Mouse (Mus musculus) embryonic facial prominence, embryonic 13.5 days (tissue): ENCODE measurements at regions not wholly inside any gene's neighbourhood (a gene's known extent, or its start where the extent isn't known, plus 50 kb on each side); places are given as distances from the start of the nearest gene placed in this dataset.
"Not testable (repeated sequence)": the region's sequence is repeated elsewhere in the genome, so short reads cannot be mapped to it uniquely, and the experiment has no call there.

ENCODE experiments used
- ATAC-seq: fragments of 200-750 bp; cut with Nextera tagmentation; 2 replicates; pipeline ENCODE4 v1.8.0; 2017; ENCODE audit warnings: low read depth; ENCODE audit not compliant: insufficient number of reproducible peaks, insufficient read depth, low FRiP score, low TSS enrichment
- H3K27ac ChIP-seq: fragments of 300-500 bp; sonication (generic); 2 replicates; pipeline ENCODE4 v1.5.1; 2015; ENCODE audit warnings: moderate library complexity, mild to moderate bottlenecking, inconsistent platforms
- H3K27me3 ChIP-seq: fragments of 300-500 bp; sonication (generic); 2 replicates; pipeline ENCODE4 v1.6.1; 2015; ENCODE audit warnings: mild to moderate bottlenecking, inconsistent platforms
- H3K36me3 ChIP-seq: fragments of 300-500 bp; sonication (generic); 2 replicates; pipeline ENCODE4 v1.6.1; 2015; ENCODE audit warnings: mild to moderate bottlenecking, inconsistent platforms
- H3K4me1 ChIP-seq: fragments of 300-500 bp; sonication (generic); 2 replicates; pipeline ENCODE4 v1.6.1; 2015; ENCODE audit warnings: inconsistent platforms
- H3K4me2 ChIP-seq: fragments of 300-500 bp; sonication (generic); 2 replicates; pipeline ENCODE4 v1.6.1; 2015; ENCODE audit warnings: moderate library complexity, mild to moderate bottlenecking, inconsistent platforms
- H3K4me3 ChIP-seq: fragments of 300-500 bp; sonication (generic); 2 replicates; pipeline ENCODE4 v1.5.1; 2015; ENCODE audit warnings: mild to moderate bottlenecking, inconsistent platforms
- H3K9ac ChIP-seq: fragments of 300-500 bp; sonication (generic); 2 replicates; pipeline ENCODE4 v1.6.1; 2015; ENCODE audit warnings: mild to moderate bottlenecking, inconsistent platforms
- H3K9me3 ChIP-seq: fragments of 300-500 bp; sonication (generic); 2 replicates; pipeline ENCODE4 v1.6.1; 2016; ENCODE audit warnings: inconsistent platforms
- WGBS: fragments of 180-500 bp; shearing (Covaris S2); methylation state at CpG from one replicate; pipeline ENCODE4 v1.1.7; 2015; ENCODE audit warnings: mixed read lengths; 5-methylcytosine and 5-hydroxymethylcytosine counted together

DNA sequence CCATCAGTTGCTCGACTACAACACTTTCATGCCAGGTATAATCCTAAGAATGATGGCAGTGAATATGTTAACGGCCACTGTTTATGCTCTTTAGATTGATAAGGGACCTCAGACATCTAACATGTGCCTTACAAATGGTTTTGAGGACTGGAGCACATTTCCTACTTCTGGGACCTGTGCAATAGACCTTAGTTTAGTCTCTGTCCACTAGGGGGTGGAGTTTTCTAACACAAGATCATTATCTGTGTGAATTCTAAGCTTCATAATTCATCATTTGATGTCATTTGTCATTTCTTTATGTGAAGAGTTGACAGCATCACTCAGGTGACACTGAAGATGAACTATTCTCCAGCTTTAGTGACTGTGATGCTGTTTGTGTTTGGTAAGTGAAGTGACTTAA is 142.6 kb upstream of the Olfr1507 start:
- H3K4me2 ChIP-seq, result no peak overlapping the region
- no peaks in the 10 kb centered on the region for H3K27me3 ChIP-seq
- ATAC-seq, result no peak
- no peak overlapping the region for H3K4me3 ChIP-seq
- no peaks in the 10 kb centered on the region for H3K36me3 ChIP-seq
- peaks cover 5% of the 10 kb centered on the region; the same call in 1 of the 2 replicates for H3K9me3 ChIP-seq
- H3K9ac ChIP-seq, result no peak overlapping the region
- WGBS, result 65% methylated on average over 2 of the region's 2 CpGs
- no peak overlapping the region for H3K27ac ChIP-seq
- no peaks in the 10 kb centered on the region for H3K4me1 ChIP-seq

DNA sequence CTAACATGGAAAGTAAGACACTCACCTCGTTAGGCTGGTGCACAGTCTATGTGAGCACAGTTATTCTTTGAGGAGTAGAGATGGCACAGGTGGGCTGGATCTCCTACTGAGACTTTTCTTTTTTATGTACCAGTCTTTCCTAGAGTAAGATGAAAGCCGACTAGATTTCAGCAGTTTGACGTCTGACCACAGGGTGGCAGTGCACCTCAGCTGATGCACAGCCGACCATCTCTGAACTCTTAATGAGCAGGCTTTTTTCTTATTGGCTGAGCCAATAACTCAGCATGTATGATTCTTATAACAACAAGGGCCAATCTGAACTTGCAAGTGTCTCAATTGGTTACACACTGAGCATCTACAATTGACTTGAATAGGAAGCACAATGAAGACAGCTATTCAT is 126.6 kb upstream of the Olfr1507 start:
- H3K27me3 ChIP-seq, result no peaks in the 10 kb centered on the region
- no peaks in the 10 kb centered on the region for H3K36me3 ChIP-seq
- no peak overlapping the region for H3K4me2 ChIP-seq
- H3K27ac ChIP-seq, result no peak overlapping the region
- H3K4me1 ChIP-seq, result no peaks in the 10 kb centered on the region
- no peaks in the 10 kb centered on the region for H3K9me3 ChIP-seq
- no peak overlapping the region for H3K9ac ChIP-seq
- H3K4me3 ChIP-seq, result no peak overlapping the region
- 33% methylated on average over 4 of the region's 4 CpGs for WGBS
- no peak for ATAC-seq

- Histone ChIP-seq H3K4me2 (no peak overlapping the region), H3K36me3 (no peaks in the 10 kb centered on the region), H3K9ac (no peak overlapping the region), H3K9me3 (peaks cover 4% of the 10 kb centered on the region; the same call in 1 of the 2 replicates), H3K4me1 (no peaks in the 10 kb centered on the region), H3K27ac (no peak overlapping the region), H3K27me3 (no peaks in the 10 kb centered on the region), H3K4me3 (no peak overlapping the region)
- ATAC-seq, result no peak
- 40% methylated on average over 3 of the region's 3 CpGs for WGBS
Observed at GRCm38 (mm10) chr14:52580319-52580718, 84.8 kb upstream of the Olfr1507 start.

DNA sequence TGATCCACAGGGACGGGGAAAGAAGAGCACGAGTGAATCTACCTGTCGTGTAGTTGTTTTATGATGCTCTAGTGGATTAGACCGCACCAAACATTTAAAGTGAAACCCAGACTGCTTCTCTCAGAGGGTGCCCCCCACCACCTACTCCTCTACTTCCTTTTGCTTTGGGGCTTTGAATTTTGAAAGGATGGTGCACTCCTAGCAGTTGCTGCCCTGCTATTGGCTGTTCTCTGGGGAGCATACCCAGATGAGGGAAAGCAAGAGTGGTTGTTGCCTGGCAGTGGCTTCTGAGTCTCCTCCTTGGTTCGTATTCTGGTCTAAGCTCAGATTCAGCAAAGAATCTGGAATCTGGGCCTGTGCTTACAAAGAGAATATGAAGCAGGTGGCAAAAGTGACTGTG is 71.4 kb upstream of the Olfr1507 start:
- WGBS, result 87% methylated on average over 5 of the region's 5 CpGs
- Histone ChIP-seq H3K36me3 (no peaks in the 10 kb centered on the region), H3K4me1 (no peaks in the 10 kb centered on the region), H3K9me3 (no peaks in the 10 kb centered on the region), H3K4me3 (no peak overlapping the region), H3K27me3 (no peaks in the 10 kb centered on the region), H3K27ac (no peak overlapping the region), H3K4me2 (no peak overlapping the region), H3K9ac (no peak overlapping the region)
- ATAC-seq, result no peak

DNA sequence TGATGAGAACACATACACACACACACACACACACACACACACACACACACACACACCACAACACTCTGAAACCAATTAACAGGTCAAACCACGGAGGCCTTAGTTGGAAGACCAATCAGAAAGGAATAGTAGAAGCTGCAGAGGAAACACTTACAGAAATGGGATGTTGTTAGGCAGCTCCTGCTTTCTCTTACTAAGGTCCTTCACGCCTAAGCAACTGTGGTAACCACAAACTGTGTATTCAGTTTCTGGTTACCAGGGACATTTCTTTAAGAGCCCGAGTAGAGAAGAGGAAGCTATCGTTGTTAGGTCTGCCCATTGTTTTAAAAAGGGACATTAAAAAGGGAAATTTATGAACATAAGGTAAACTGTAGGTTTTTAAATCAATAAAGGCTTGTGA is 70.1 kb upstream of the Olfr1507 start:
- no peaks in the 10 kb centered on the region for H3K27me3 ChIP-seq
- 65% methylated on average over 4 of the region's 4 CpGs for WGBS
- no peaks in the 10 kb centered on the region for H3K9me3 ChIP-seq
- H3K4me2 ChIP-seq, result no peak overlapping the region
- ATAC-seq, result no peak
- H3K36me3 ChIP-seq, result no peaks in the 10 kb centered on the region
- no peak overlapping the region for H3K4me3 ChIP-seq
- no peak overlapping the region for H3K9ac ChIP-seq
- H3K4me1 ChIP-seq, result no peaks in the 10 kb centered on the region
- no peak overlapping the region for H3K27ac ChIP-seq

DNA sequence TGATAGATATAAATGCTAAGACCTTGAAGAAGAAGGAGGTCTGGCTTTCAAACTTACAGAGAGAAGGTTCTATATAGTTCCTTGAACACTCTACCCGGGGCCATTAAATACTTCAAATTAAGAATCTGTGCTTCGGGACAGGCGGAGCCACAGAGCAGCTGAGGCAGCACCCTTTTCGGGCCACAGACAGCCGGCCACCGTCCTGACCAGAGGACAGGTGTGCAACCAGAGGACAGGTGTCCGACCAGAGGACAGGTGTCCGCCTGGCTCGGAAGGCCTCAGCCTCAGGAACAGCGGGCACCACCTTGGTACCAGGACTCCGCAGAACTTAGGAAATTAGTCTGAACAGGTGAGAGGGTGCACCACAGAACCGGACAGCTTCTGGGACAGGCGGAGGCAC is 60.8 kb upstream of the Olfr1507 start:
- H3K36me3 ChIP-seq, H3K4me2 ChIP-seq, H3K4me1 ChIP-seq, H3K27ac ChIP-seq, ATAC-seq, H3K9ac ChIP-seq, H3K4me3 ChIP-seq, H3K27me3 ChIP-seq: not testable (repeated sequence)
- peaks cover 11% of the 10 kb centered on the region; the same call in 1 of the 2 replicates for H3K9me3 ChIP-seq
- 92% methylated on average over 13 of the region's 13 CpGs for WGBS

GRCm38 (mm10) chr14:52553399-52553798 is 57.9 kb upstream of the Olfr1507 start:
- Histone ChIP-seq H3K4me1 (no peaks in the 10 kb centered on the region), H3K4me3 (no peak overlapping the region), H3K4me2 (no peak overlapping the region), H3K27me3 (no peaks in the 10 kb centered on the region), H3K9ac (no peak overlapping the region), H3K36me3 (no peaks in the 10 kb centered on the region), H3K27ac (no peak overlapping the region), H3K9me3 (peaks cover 11% of the 10 kb centered on the region; the same call in 1 of the 2 replicates)
- ATAC-seq, result no peak

GRCm38 (mm10) chr14:52547933-52548332 is 52.4 kb upstream of the Olfr1507 start:
- Histone ChIP-seq H3K9ac (no peak overlapping the region), H3K4me1 (no peaks in the 10 kb centered on the region), H3K27ac (no peak overlapping the region), H3K9me3 (no peaks in the 10 kb centered on the region), H3K4me2 (no peak overlapping the region), H3K4me3 (no peak overlapping the region), H3K36me3 (no peaks in the 10 kb centered on the region), H3K27me3 (no peaks in the 10 kb centered on the region)
- 70% methylated on average over 1 of the region's 1 CpGs for WGBS
- no peak for ATAC-seq
